Mouse (Mus musculus): ENCODE measurements around the gene Astn2.

The Astn2 gene

GRCm38 (mm10) chr4:66302686-66303310 is 101.6 kb downstream of the Astn2 start:
- Histone ChIP-seq H3K4me3 (replicated peaks; ENCODE audit: low read length) (no peak overlapping the region), H3K27me3 (ENCODE audit: insufficient read depth, low read length) (no peaks in the 10 kb centered on the region), H3K4me1 (replicated peaks; ENCODE audit: low read depth, low read length) (no peaks in the 10 kb centered on the region), H3K36me3 (ENCODE audit: insufficient read depth, low read length) (no peaks in the 10 kb centered on the region), H3K9me3 (ENCODE audit: low read length) (no peaks in the 10 kb centered on the region)
- TF ChIP-seq NANOG (IDR thresholded peaks at IDR 0.05; ENCODE audit: borderline replicate concordance, low read length) (no peak), POU5F1 (IDR thresholded peaks at IDR 0.05; ENCODE audit: borderline replicate concordance, low read length) (no peak), CTCF (conservative IDR thresholded peaks at IDR 0.05; ENCODE audit: low read length) (no peak)

- no peak overlapping the region for H3K4me3 ChIP-seq (replicated peaks; ENCODE audit: low read length)
- no peaks in the 10 kb centered on the region for H3K4me1 ChIP-seq (replicated peaks; ENCODE audit: low read depth, low read length)
- TF ChIP-seq POU5F1 (IDR thresholded peaks at IDR 0.05; ENCODE audit: borderline replicate concordance, low read length) (no peak), NANOG (IDR thresholded peaks at IDR 0.05; ENCODE audit: borderline replicate concordance, low read length) (no peak), CTCF (conservative IDR thresholded peaks at IDR 0.05; ENCODE audit: low read length) (no peak)
- no peaks in the 10 kb centered on the region for H3K36me3 ChIP-seq (ENCODE audit: insufficient read depth, low read length)
- H3K9me3 ChIP-seq (ENCODE audit: low read length): no peaks in the 10 kb centered on the region
- no peaks in the 10 kb centered on the region for H3K27me3 ChIP-seq (ENCODE audit: insufficient read depth, low read length)
Observed at GRCm38 (mm10) chr4:66285034-66285433, 119.4 kb downstream of the Astn2 start.

GRCm38 (mm10) chr4:66276096-66276495 is 128.3 kb downstream of the Astn2 start:
- no peak overlapping the region for H3K4me3 ChIP-seq (replicated peaks; ENCODE audit: low read length)
- no peaks in the 10 kb centered on the region for H3K9me3 ChIP-seq (ENCODE audit: low read length)
- H3K4me1 ChIP-seq (replicated peaks; ENCODE audit: low read depth, low read length): no peaks in the 10 kb centered on the region
- no peaks in the 10 kb centered on the region for H3K36me3 ChIP-seq (ENCODE audit: insufficient read depth, low read length)
- TF ChIP-seq CTCF (conservative IDR thresholded peaks at IDR 0.05; ENCODE audit: low read length): no peak
- no peak for TF ChIP-seq NANOG (IDR thresholded peaks at IDR 0.05; ENCODE audit: borderline replicate concordance, low read length)
- no peak for TF ChIP-seq POU5F1 (IDR thresholded peaks at IDR 0.05; ENCODE audit: borderline replicate concordance, low read length)
- no peaks in the 10 kb centered on the region for H3K27me3 ChIP-seq (ENCODE audit: insufficient read depth, low read length)

GRCm38 (mm10) chr4:66271550-66272117 is 132.8 kb downstream of the Astn2 start:
- TF ChIP-seq NANOG (IDR thresholded peaks at IDR 0.05; ENCODE audit: borderline replicate concordance, low read length) (no peak), POU5F1 (IDR thresholded peaks at IDR 0.05; ENCODE audit: borderline replicate concordance, low read length) (no peak), CTCF (conservative IDR thresholded peaks at IDR 0.05; ENCODE audit: low read length) (no peak)
- Histone ChIP-seq H3K9me3 (ENCODE audit: low read length) (no peaks in the 10 kb centered on the region), H3K27me3 (ENCODE audit: insufficient read depth, low read length) (no peaks in the 10 kb centered on the region), H3K36me3 (ENCODE audit: insufficient read depth, low read length) (no peaks in the 10 kb centered on the region), H3K4me3 (replicated peaks; ENCODE audit: low read length) (no peak overlapping the region), H3K4me1 (replicated peaks; ENCODE audit: low read depth, low read length) (no peaks in the 10 kb centered on the region)

- no peak for TF ChIP-seq POU5F1 (IDR thresholded peaks at IDR 0.05; ENCODE audit: borderline replicate concordance, low read length)
- no peak for TF ChIP-seq NANOG (IDR thresholded peaks at IDR 0.05; ENCODE audit: borderline replicate concordance, low read length)
- TF ChIP-seq CTCF (conservative IDR thresholded peaks at IDR 0.05; ENCODE audit: low read length): no peak
- no peak overlapping the region for H3K4me3 ChIP-seq (replicated peaks; ENCODE audit: low read length)
Observed at GRCm38 (mm10) chr4:66264031-66264430, 140.4 kb downstream of the Astn2 start.

GRCm38 (mm10) chr4:66261276-66261675 is 143.1 kb downstream of the Astn2 start:
- Histone ChIP-seq H3K9me3 (ENCODE audit: low read length) (no peaks in the 10 kb centered on the region), H3K36me3 (ENCODE audit: insufficient read depth, low read length) (no peaks in the 10 kb centered on the region), H3K4me1 (replicated peaks; ENCODE audit: low read depth, low read length) (no peaks in the 10 kb centered on the region), H3K4me3 (replicated peaks; ENCODE audit: low read length) (no peak overlapping the region), H3K27me3 (ENCODE audit: insufficient read depth, low read length) (no peaks in the 10 kb centered on the region)
- TF ChIP-seq POU5F1 (IDR thresholded peaks at IDR 0.05; ENCODE audit: borderline replicate concordance, low read length): no peak

More at GRCm38 (mm10) chr4:66264031-66264430, 140.4 kb downstream of the Astn2 start:
- Histone ChIP-seq H3K27me3 (ENCODE audit: insufficient read depth, low read length) (no peaks in the 10 kb centered on the region), H3K9me3 (ENCODE audit: low read length) (no peaks in the 10 kb centered on the region), H3K4me1 (replicated peaks; ENCODE audit: low read depth, low read length) (no peaks in the 10 kb centered on the region), H3K36me3 (ENCODE audit: insufficient read depth, low read length) (no peaks in the 10 kb centered on the region)

GRCm38 (mm10) chr4:66258905-66259304 is 145.5 kb downstream of the Astn2 start:
- no peaks in the 10 kb centered on the region for H3K36me3 ChIP-seq (ENCODE audit: insufficient read depth, low read length)
- H3K27me3 ChIP-seq (ENCODE audit: insufficient read depth, low read length): no peaks in the 10 kb centered on the region
- no peak for TF ChIP-seq CTCF (conservative IDR thresholded peaks at IDR 0.05; ENCODE audit: low read length)
- TF ChIP-seq NANOG (IDR thresholded peaks at IDR 0.05; ENCODE audit: borderline replicate concordance, low read length): no peak
- no peak for TF ChIP-seq POU5F1 (IDR thresholded peaks at IDR 0.05; ENCODE audit: borderline replicate concordance, low read length)
- no peak overlapping the region for H3K4me3 ChIP-seq (replicated peaks; ENCODE audit: low read length)
- H3K9me3 ChIP-seq (ENCODE audit: low read length): no peaks in the 10 kb centered on the region
- no peaks in the 10 kb centered on the region for H3K4me1 ChIP-seq (replicated peaks; ENCODE audit: low read depth, low read length)

- H3K4me1 ChIP-seq (replicated peaks; ENCODE audit: low read depth, low read length): no peaks in the 10 kb centered on the region
- no peaks in the 10 kb centered on the region for H3K9me3 ChIP-seq (ENCODE audit: low read length)
- H3K4me3 ChIP-seq (replicated peaks; ENCODE audit: low read length): no peak overlapping the region
- no peaks in the 10 kb centered on the region for H3K36me3 ChIP-seq (ENCODE audit: insufficient read depth, low read length)
- H3K27me3 ChIP-seq (ENCODE audit: insufficient read depth, low read length): no peaks in the 10 kb centered on the region
- no peak for TF ChIP-seq NANOG (IDR thresholded peaks at IDR 0.05; ENCODE audit: borderline replicate concordance, low read length)
- TF ChIP-seq CTCF (conservative IDR thresholded peaks at IDR 0.05; ENCODE audit: low read length): no peak
- no peak for TF ChIP-seq POU5F1 (IDR thresholded peaks at IDR 0.05; ENCODE audit: borderline replicate concordance, low read length)
Observed at GRCm38 (mm10) chr4:66254695-66255492, 149.5 kb downstream of the Astn2 start.

All from E14TG2a.4 (cell line).